Mouse (Mus musculus): ENCODE results near the gene Gins1.

DNA sequence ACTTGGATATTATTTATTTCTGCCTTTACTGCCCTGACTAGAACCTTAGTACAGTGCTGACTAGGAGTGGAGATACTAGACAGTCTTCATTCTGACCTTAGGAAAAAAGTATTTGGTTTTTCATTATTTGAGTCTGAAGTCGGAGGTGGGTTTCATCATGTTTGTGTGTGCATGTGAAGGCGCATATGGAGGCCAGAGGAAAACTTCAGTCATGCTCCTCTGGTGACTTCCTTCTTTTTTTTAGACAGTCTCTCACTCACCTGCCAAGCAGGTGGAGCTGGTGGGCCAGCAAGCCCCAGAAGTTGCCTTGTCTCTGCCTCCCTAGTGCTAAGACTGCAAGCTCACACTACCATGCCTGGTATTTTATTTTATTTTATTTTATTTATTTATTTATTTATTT is 38.2 kb upstream of the Gins1 start:
- no peak for TF ChIP-seq POLR2A (IDR thresholded peaks at IDR 0.05; ENCODE audit: insufficient read depth, low read depth, low read length)
- TF ChIP-seq CTCF (IDR thresholded peaks at IDR 0.05; ENCODE audit: insufficient read depth, low read depth, low read length), result no peak

All from olfactory bulb, adult 2 months (tissue).